Mouse (Mus musculus): ENCODE results near the gene G6pc2. TPM values are rescaled to one million over a fixed set of nuclear protein-coding genes. Genes with fewer than 3 reads are reported as not detected.

The G6pc2 gene
- total and polyA plus RNA-seq, 3 experiments = not detected

DNA sequence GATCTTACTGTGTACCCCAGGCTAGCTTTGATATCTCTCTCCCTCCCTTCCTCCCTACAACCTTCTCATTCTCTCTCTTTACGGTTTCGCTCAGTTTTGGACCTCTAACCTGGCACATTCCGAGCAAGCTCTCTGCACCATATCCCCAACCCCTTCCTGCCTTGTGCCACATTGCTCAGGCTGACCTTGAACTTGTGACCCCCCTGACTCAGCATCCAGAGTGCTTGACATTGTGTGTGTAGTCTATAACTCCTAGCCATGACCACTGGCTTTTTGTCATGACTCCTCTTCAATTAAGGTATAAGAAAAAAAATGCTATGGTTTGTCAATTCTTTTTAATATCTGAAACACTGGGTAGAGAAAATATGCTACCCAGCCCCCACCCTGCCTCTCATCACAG, 1.2 kb upstream of the G6pc2 start:
- Histone ChIP-seq H3K9me3 (replicated peaks) (no peaks in the 10 kb centered on the region), H3K4me3 (ENCODE audit: low read depth, low read length) (no peak overlapping the region), H3K36me3 (replicated peaks) (no peaks in the 10 kb centered on the region), H3K4me1 (ENCODE audit: insufficient read depth, low read depth, low read length) (peaks cover 10% of the 10 kb centered on the region), H3K27me3 (ENCODE audit: insufficient read depth, low read length) (peaks cover 19% of the 10 kb centered on the region)
- ATAC-seq (ENCODE audit: extremely low read depth, insufficient number of reproducible peaks, low FRiP score, poor library complexity, severe bottlenecking) = no peak
- DNase-seq (ENCODE audit: low spot score) = no peak
- no peak for TF ChIP-seq GATA2 (IDR thresholded peaks at IDR 0.05; ENCODE audit: borderline replicate concordance, low read depth, low read length)
- no peak for TF ChIP-seq POLR2AphosphoS5 (IDR thresholded peaks at IDR 0.05; ENCODE audit: insufficient replicate concordance, low read depth, low read length)
- TF ChIP-seq GATA1 (IDR thresholded peaks at IDR 0.05; ENCODE audit: borderline replicate concordance, low read length) = no peak
- no peak for TF ChIP-seq CTCF (IDR thresholded peaks at IDR 0.05; ENCODE audit: low read depth, low read length)
- no peak for TF ChIP-seq TAL1 (conservative IDR thresholded peaks at IDR 0.05; ENCODE audit: low read depth, low read length)

DNA sequence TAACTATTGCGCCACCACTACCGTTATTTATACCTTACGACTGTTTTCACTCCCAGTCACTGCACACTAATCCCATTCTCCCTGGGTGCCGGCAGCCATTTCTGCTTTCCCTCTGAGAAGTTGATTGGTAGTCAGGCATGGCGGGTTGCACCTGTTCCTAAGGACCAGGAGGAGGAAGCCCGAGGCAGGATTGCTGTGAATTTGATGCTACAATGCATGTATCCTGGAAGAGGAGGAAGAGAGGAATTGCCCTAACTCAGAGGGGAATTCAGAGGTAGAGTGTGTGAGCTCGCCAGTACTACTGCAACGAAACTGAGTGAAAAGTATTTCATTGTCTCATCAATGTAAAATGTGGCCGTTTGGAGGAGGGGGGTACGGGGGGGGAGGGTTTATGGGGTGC, 1.8 kb downstream of the G6pc2 start:
- H3K4me3 ChIP-seq (ENCODE audit: low read depth, low read length) = no peak overlapping the region
- H3K9me3 ChIP-seq (replicated peaks) = no peaks in the 10 kb centered on the region
- ATAC-seq (ENCODE audit: extremely low read depth, insufficient number of reproducible peaks, low FRiP score, poor library complexity, severe bottlenecking) = no peak
- TF ChIP-seq GATA1 (IDR thresholded peaks at IDR 0.05; ENCODE audit: borderline replicate concordance, low read length) (no peak), TAL1 (conservative IDR thresholded peaks at IDR 0.05; ENCODE audit: low read depth, low read length) (no peak), POLR2AphosphoS5 (IDR thresholded peaks at IDR 0.05; ENCODE audit: insufficient replicate concordance, low read depth, low read length) (no peak), GATA2 (IDR thresholded peaks at IDR 0.05; ENCODE audit: borderline replicate concordance, low read depth, low read length) (no peak), CTCF (IDR thresholded peaks at IDR 0.05; ENCODE audit: low read depth, low read length) (no peak)
- no peaks in the 10 kb centered on the region for H3K4me1 ChIP-seq (ENCODE audit: insufficient read depth, low read depth, low read length)
- DNase-seq (ENCODE audit: low spot score) = no peak
- peaks cover 19% of the 10 kb centered on the region for H3K27me3 ChIP-seq (ENCODE audit: insufficient read depth, low read length)
- no peaks in the 10 kb centered on the region for H3K36me3 ChIP-seq (replicated peaks)

DNA sequence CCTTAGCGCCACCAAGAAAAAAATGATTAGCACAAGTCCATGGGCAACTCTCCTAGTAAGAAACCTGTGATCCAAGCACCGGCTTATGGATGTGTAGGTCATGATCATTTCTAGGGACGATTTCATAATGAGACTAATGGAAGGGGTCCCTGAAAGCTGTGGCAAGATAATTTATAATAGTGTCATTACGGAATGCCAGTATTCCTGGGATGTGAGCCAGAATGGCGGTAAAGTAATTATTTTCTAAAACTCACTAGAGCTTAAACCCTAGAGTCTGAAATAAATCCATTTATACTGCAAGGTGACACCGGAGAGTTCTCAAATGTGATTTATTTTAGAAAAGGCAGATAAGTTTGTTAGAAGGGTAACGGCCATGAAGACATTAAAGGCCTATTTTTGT, 4.4 kb downstream of the G6pc2 start:
- no peak for TF ChIP-seq GATA1 (IDR thresholded peaks at IDR 0.05; ENCODE audit: borderline replicate concordance, low read length)
- H3K36me3 ChIP-seq (replicated peaks) = no peaks in the 10 kb centered on the region
- DNase-seq (ENCODE audit: low spot score) (no peak), ATAC-seq (ENCODE audit: extremely low read depth, insufficient number of reproducible peaks, low FRiP score, poor library complexity, severe bottlenecking) (no peak)
- no peak overlapping the region for H3K4me3 ChIP-seq (ENCODE audit: low read depth, low read length)
- H3K27me3 ChIP-seq (ENCODE audit: insufficient read depth, low read length) = peaks cover 16% of the 10 kb centered on the region
- no peaks in the 10 kb centered on the region for H3K4me1 ChIP-seq (ENCODE audit: insufficient read depth, low read depth, low read length)
- no peaks in the 10 kb centered on the region for H3K9me3 ChIP-seq (replicated peaks)

DNA sequence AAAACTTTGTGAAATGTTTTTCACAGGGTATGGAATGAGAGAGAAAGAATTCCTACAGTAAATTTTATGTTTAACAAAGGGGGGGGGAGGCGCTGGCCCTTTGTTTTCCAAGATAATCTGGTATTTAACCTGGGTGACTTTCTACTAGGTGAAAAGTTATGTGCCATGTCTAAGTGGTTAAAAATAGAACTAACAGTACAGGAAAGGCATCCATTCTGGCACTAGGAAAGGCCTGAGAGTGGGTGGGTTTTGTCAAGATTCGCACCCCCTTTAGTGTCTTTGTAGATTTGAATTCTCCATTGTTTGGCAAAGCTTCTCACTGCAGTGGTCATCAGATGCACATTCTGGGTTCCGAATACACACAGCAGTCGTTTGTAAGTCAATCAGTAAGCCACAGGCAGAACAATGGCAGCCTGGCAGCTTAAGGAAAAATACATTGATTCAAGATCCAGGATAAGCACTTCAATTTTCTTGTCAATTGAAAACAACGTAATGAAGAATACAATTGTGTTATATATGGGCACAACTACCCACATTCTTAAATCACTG, 11.1 kb downstream of the G6pc2 start:
- ATAC-seq (ENCODE audit: extremely low read depth, insufficient number of reproducible peaks, low FRiP score, poor library complexity, severe bottlenecking) = no peak
- TF ChIP-seq POLR2AphosphoS5 (IDR thresholded peaks at IDR 0.05; ENCODE audit: insufficient replicate concordance, low read depth, low read length) (no peak), CTCF (IDR thresholded peaks at IDR 0.05; ENCODE audit: low read depth, low read length) (no peak), TAL1 (conservative IDR thresholded peaks at IDR 0.05; ENCODE audit: low read depth, low read length) (no peak), GATA1 (IDR thresholded peaks at IDR 0.05; ENCODE audit: borderline replicate concordance, low read length) (no peak), GATA2 (IDR thresholded peaks at IDR 0.05; ENCODE audit: borderline replicate concordance, low read depth, low read length) (no peak)
- Histone ChIP-seq H3K27me3 (ENCODE audit: insufficient read depth, low read length) (peaks cover 9% of the 10 kb centered on the region), H3K4me1 (ENCODE audit: insufficient read depth, low read depth, low read length) (no peaks in the 10 kb centered on the region), H3K9me3 (replicated peaks) (no peaks in the 10 kb centered on the region), H3K36me3 (replicated peaks) (no peaks in the 10 kb centered on the region), H3K4me3 (ENCODE audit: low read depth, low read length) (no peak overlapping the region)
- DNase-seq (ENCODE audit: low spot score) = no peak

DNA sequence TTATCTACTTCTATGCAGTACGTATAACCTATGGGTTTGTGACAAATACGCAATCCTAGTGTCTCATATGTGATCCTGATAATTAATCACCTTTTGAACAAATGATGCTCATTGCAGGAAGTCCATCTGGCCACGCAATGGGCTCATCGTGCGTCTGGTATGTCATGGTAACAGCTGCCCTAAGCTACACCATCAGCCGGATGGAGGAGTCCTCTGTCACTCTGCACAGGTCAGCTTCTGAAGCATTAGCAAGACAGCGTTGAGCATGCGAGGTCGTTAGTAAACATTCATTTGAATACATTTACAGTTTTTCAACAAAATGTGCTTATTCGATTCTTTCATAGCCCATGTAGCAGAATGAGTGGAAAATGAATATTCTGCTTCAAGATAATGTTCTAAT, 11.9 kb downstream of the G6pc2 start:
- TF ChIP-seq POLR2AphosphoS5 (IDR thresholded peaks at IDR 0.05; ENCODE audit: insufficient replicate concordance, low read depth, low read length) (no peak), GATA2 (IDR thresholded peaks at IDR 0.05; ENCODE audit: borderline replicate concordance, low read depth, low read length) (no peak), GATA1 (IDR thresholded peaks at IDR 0.05; ENCODE audit: borderline replicate concordance, low read length) (no peak), TAL1 (conservative IDR thresholded peaks at IDR 0.05; ENCODE audit: low read depth, low read length) (no peak), CTCF (IDR thresholded peaks at IDR 0.05; ENCODE audit: low read depth, low read length) (no peak)
- Histone ChIP-seq H3K36me3 (replicated peaks) (no peaks in the 10 kb centered on the region), H3K9me3 (replicated peaks) (no peaks in the 10 kb centered on the region), H3K4me3 (ENCODE audit: low read depth, low read length) (no peak overlapping the region), H3K27me3 (ENCODE audit: insufficient read depth, low read length) (peaks cover 9% of the 10 kb centered on the region), H3K4me1 (ENCODE audit: insufficient read depth, low read depth, low read length) (no peaks in the 10 kb centered on the region)
- ATAC-seq (ENCODE audit: extremely low read depth, insufficient number of reproducible peaks, low FRiP score, poor library complexity, severe bottlenecking) (no peak), DNase-seq (ENCODE audit: low spot score) (no peak)

DNA sequence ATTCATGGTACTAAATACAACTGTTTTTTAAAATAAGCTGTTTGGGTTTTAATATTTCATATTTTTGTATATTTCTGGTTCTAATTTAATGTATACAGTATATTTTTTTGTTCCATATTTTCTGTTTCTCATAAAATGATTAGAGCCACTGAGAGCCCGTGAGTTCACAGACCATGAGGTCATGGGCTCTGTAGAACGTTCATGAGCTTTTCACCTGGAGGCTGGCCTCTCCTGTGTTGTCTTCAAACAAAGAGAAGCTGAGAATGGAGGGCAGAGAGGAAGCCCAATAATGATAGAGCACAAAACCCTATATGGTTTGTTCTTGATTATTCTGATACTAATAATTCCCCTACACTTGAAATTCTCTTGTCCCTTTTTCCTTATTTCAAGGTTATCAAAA, 13.9 kb downstream of the G6pc2 start:
- TF ChIP-seq GATA1 (IDR thresholded peaks at IDR 0.05; ENCODE audit: borderline replicate concordance, low read length) = no peak
- TF ChIP-seq POLR2AphosphoS5 (IDR thresholded peaks at IDR 0.05; ENCODE audit: insufficient replicate concordance, low read depth, low read length) = no peak
- no peak for TF ChIP-seq TAL1 (conservative IDR thresholded peaks at IDR 0.05; ENCODE audit: low read depth, low read length)
- TF ChIP-seq GATA2 (IDR thresholded peaks at IDR 0.05; ENCODE audit: borderline replicate concordance, low read depth, low read length) = no peak
- no peak for TF ChIP-seq CTCF (IDR thresholded peaks at IDR 0.05; ENCODE audit: low read depth, low read length)
- H3K9me3 ChIP-seq (replicated peaks) = no peaks in the 10 kb centered on the region
- H3K4me1 ChIP-seq (ENCODE audit: insufficient read depth, low read depth, low read length) = no peaks in the 10 kb centered on the region
- H3K36me3 ChIP-seq (replicated peaks) = no peaks in the 10 kb centered on the region
- DNase-seq (ENCODE audit: low spot score) = no peak
- ATAC-seq (ENCODE audit: extremely low read depth, insufficient number of reproducible peaks, low FRiP score, poor library complexity, severe bottlenecking) = no peak
- H3K4me3 ChIP-seq (ENCODE audit: low read depth, low read length) = no peak overlapping the region
- peaks cover 6% of the 10 kb centered on the region for H3K27me3 ChIP-seq (ENCODE audit: insufficient read depth, low read length)

DNA sequence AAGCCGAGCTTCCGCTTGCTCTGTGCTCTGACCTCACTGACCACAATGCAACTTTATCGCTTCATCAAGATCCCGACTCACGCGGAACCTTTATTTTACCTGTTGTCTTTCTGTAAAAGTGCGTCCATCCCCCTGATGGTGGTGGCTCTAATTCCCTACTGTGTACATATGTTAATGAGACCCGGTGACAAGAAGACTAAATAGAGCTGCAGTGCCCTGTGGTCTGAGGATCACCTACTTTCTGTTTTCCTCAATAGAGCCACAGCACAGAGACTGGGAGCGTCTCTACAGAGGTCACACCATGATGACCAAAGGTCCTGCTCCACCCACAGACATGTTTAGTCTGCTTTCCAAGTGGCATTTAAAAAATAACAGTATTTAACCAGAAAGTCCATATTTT, 16.0 kb downstream of the G6pc2 start:
- TF ChIP-seq GATA1 (IDR thresholded peaks at IDR 0.05; ENCODE audit: borderline replicate concordance, low read length) = no peak
- TF ChIP-seq GATA2 (IDR thresholded peaks at IDR 0.05; ENCODE audit: borderline replicate concordance, low read depth, low read length) = no peak
- TF ChIP-seq POLR2AphosphoS5 (IDR thresholded peaks at IDR 0.05; ENCODE audit: insufficient replicate concordance, low read depth, low read length) = no peak
- TF ChIP-seq CTCF (IDR thresholded peaks at IDR 0.05; ENCODE audit: low read depth, low read length) = no peak
- TF ChIP-seq TAL1 (conservative IDR thresholded peaks at IDR 0.05; ENCODE audit: low read depth, low read length) = no peak

More for the DNA sequence above, 16.0 kb downstream of the G6pc2 start:
- H3K4me3 ChIP-seq (ENCODE audit: low read depth, low read length) = no peak overlapping the region
- no peaks in the 10 kb centered on the region for H3K4me1 ChIP-seq (ENCODE audit: insufficient read depth, low read depth, low read length)
- DNase-seq (ENCODE audit: low spot score) (no peak), ATAC-seq (ENCODE audit: extremely low read depth, insufficient number of reproducible peaks, low FRiP score, poor library complexity, severe bottlenecking) (no peak)
- H3K36me3 ChIP-seq (replicated peaks) = no peaks in the 10 kb centered on the region
- H3K27me3 ChIP-seq (ENCODE audit: insufficient read depth, low read length) = peaks cover 6% of the 10 kb centered on the region
- H3K9me3 ChIP-seq (replicated peaks) = no peaks in the 10 kb centered on the region
